Mouse (Mus musculus) G1E-ER4 (cell line): ENCODE measurements around the gene Gmppa. TPM values are rescaled to one million over a fixed set of nuclear protein-coding genes. Genes with fewer than 3 reads are reported as not detected.

Experiments
- GATA1 ChIP-seq: IDR thresholded peaks from one replicate; pipeline ENCODE4 v1.8.0; 2012; ENCODE audit warnings: low read length, inconsistent platforms
- polyA plus RNA-seq: library from polyadenylated mRNA; stranded (reverse); fragments of >175 nt; gene quantifications from 2 replicates; pipeline ENCODE4 v1.2.3, GENCODE M21; 2012

The Gmppa gene
- polyA plus RNA-seq, 1 experiment: 292 TPM

DNA sequence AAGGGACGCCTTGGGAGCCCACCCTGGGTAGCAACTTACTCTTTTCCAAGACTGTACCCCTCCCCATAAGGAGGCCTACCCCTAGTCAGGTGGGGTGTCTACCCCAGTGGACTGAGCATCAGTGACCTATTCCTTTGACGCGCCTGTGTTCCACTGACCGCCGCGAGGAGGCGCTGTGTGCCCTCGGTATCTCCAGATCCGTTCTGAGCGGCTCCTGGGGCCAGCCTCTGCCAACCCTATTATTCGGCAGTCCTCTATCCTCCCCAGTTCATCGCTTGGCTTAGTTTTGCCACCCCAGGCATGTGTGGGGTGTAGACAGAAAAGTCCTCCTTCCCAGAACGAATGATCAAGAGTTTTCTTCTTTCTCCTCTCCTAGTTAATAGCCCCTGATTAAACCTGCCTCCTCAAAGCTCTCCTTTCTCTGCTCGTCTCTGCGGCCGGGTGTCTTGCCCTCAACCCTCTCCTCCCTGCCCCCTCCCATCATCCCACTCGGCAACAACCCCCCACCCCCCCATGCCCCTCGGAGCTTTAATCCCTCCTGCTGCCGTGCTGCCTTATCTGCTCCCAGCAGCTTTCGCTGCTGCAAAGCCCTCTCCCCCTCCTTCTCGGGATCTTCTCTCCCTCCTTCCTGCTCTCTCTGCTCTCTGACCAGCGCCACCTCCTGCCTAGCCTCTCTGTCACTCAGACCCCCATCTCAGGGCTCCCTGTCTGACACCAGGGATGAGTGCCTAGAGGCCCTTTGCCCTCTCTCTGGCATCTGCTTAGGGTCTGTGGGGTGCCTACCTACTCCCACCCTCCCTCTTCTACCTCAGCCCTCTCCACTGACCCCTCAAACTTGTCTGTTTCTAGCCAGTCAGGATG, 10.3 kb downstream of the Gmppa start:
- TF ChIP-seq GATA1: no peak

DNA sequence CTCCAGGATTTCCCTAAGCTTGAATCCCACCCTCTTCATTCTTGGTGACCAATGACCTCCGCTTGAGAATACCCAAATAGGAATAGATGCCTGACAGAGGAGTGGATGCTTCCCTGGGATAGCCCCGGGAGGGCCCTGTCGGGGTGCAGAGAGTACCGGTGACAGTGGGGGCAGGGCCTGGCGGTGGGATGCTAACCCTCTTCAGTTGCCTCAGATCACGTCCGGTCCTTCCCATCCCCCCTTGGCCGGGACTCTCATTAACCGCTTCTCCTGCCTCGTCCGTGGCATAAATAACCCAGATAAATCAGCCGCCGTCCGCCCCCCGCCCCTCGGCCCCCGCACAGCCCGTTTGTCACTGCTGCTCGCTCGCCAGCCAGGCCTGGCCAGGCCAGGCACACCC, 10.9 kb downstream of the Gmppa start:
- TF ChIP-seq GATA1: no peak

DNA sequence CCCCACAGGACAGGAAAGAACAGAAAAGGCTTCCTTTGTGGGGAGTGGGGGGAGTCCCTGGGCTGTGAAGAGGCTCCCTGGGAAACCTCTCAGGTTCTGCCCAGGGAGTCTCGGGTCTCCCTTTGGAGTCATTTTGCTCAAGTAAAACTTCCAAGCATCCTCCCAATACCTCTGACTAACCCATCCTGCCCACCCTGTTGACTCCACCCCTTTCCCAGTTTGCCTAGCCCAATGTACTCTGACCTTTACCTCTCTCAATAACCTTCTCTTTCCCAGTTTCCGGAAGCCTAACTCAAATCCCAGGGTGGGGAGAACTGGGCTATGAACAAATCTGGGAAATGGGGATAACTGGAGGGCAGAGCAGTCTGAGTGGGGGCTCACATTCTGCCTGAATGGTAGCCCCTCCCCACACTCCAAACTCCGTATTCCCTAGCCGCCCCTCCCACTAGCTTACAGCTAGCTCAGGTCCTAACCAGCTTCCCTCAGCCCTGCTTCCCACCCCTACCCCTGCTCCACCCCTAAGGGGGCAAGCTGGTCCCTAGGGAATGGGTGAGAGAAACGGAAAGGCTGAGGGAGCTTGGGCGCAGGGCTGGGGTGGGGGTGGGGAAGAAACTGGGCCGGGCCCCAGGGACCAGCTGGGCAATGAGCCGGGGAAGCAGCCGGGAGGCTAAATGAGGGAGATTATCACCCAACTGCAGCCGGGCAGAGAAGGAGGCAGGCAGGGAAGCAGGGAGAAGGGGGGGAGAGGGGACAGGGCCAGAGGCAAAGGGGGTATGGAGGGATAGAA, 11.7 kb downstream of the Gmppa start:
- no peak for TF ChIP-seq GATA1

DNA sequence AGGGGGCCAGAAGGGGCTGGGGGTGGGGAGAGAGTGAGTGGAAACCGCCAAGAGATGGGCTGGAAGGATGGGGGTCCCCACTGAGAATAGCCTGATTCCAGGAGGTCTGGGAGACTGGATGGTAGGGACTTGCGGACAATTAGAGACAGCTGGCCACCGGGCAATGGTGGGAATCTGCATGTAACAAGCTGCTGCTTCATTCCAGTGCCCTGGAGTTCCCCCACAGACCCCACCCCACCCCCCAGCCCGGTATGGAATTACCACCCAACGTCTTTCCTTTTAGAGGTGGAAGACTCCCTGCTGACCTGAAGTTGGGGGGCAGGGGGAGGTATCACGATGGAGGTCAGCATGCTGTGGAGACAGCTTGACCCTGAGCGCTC, 12.3 kb downstream of the Gmppa start:
- TF ChIP-seq GATA1: no peak

GRCm38 (mm10) chr1:75448937-75449336, 13.2 kb downstream of the Gmppa start:
- no peak for TF ChIP-seq GATA1

DNA sequence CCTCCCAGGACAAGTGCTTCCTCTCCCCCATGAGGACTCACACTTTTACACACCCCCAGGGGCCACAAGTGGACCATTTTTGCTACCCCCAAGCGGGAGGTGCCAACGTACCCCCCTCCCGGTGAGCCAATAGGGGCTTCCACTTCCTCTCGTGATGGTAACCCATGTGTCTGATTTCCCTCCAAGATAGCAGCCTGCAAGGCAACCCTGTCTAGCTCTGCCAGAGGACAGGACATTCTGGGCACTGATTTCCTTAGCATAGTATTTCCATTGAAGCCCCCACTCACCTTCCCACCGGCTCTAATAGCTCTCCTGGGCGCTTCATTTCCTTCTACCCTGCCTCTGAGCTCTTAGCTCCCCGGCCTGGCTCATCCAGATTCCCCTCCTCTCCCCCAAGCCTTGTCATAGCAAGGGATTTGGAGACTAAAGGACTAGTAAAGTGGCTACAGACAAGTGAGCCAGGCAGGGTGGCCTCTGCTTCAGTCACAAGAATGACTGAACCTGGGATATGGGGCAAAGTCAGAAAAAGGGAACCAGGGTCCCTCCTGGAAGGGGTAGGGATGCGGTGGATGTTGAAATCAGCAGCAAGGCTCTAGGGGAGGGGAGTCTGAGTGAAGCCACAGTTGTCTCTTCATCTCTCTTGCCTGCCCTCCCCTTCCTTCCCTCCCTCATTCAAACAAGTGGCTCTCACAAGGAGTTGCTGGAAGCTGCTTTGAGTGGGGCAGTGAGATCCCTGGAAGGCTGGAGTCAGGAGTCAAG, 13.8 kb downstream of the Gmppa start:
- peak; percentile 29 for TF ChIP-seq GATA1

- TF ChIP-seq GATA1: peak; percentile 64
Measured at GRCm38 (mm10) chr1:75450314-75451005, 14.7 kb downstream of the Gmppa start, which contains the start of gene Asic4. TSS of gene Asic4 (plus strand) at chr1:75450436.

DNA sequence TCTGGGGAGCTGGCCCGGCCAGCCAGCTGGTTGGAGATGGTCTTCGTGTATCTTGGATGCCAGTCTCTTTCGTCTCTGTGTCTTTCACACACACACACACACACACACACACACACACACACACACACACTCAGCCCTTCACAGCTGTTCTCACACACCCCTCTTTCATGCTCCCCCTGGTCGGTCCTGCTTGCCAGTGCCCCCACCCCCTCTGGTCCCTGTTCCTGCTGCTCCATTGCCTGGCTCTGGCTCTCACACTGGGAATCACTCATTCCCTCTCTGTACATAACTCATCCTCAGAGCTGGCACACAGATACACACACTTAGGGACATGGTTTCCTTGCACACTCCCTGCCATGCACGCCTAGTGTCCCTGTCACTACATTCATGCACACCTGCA, 16.2 kb downstream of the Gmppa start:
- TF ChIP-seq GATA1: no peak

DNA sequence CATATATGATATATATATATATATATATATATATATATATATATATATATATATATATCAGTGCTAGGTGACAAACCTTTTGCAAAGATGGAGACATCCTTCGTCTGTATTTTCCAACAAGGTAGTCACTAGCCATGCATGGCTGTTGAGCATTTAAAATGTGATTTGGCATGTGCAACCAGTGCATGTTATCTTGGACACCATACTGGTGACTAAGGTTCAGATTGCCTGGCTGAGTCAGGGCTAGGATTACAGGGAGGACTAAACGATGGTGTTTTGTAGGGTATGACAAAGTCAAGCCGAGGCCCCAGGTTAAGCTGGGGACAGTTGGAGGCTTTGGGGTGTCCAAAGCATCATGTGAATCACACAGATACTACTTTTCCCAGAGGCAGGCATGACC, 19.7 kb downstream of the Gmppa start:
- no peak for TF ChIP-seq GATA1

GRCm38 (mm10) chr1:75455948-75456347, 20.2 kb downstream of the Gmppa start:
- TF ChIP-seq GATA1: no peak

GRCm38 (mm10) chr1:75456746-75457564, 21.2 kb downstream of the Gmppa start:
- no peak for TF ChIP-seq GATA1

- TF ChIP-seq GATA1: no peak
Measured at GRCm38 (mm10) chr1:75457710-75458024, 21.9 kb downstream of the Gmppa start.

DNA sequence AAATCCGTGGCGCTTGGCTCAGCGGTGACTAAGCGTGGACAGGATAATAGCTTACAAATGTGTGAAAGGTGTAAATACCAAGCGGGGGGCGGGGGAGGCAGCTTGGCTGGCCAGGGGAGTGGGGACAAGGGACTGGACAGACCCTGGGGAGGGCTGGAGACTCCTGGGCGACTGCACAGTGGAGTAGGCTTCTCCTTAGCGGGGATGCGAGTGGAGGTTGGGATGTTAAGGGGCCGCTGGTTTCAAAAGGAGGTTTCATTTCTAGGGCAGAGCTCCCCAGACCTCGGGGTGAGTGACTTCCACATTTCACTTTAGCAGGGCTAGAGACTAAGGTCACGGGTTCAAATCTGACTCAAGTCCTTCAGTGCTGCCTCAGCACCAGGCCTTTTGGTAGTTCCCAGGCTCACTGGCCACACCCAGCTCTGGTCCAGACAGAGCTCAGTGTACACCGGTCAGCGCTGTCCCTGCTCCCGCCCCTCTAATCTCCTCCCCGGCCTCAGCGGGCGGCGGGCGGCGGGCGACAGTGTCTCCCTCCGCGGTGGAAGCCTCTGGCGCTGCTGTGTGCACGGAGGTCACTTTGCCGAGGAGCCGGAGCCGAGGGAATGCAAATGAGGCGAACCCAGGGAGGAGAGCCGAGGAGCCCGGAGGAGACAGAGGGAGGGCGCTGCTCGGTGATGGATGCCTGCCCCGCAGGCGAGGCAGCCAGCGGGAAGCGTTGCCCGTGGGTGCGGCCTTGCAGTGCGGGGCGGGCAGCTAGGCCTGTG, 22.5 kb downstream of the Gmppa start:
- no peak for TF ChIP-seq GATA1

GRCm38 (mm10) chr1:75458789-75459684, 23.3 kb downstream of the Gmppa start:
- no peak for TF ChIP-seq GATA1
